Mouse (Mus musculus) heart, postnatal 10 days (tissue): Measurements from ENCODE around the gene Uba5. TPM values are rescaled to one million over a fixed set of nuclear protein-coding genes. Genes with fewer than 3 reads are reported as not detected.

Experiments
- DNase-seq, 2 experiments: peaks; one replicate each; pipeline ENCODE4 v3.0.0; 2021
- intact Hi-C: fragments of 180-260 bp; cut with DNase I; formaldehyde crosslinking; loops from one replicate; pipeline ENCODE4 v1.15.1; 2025
- total RNA-seq, 2 experiments: library from RNA; stranded (reverse); gene quantifications; 2 replicates each; pipeline ENCODE4 v1.2.3; 2021

The Uba5 gene
- total RNA-seq, 2 experiments from 2014 or later, result 22.7 to 25.3 TPM

DNA sequence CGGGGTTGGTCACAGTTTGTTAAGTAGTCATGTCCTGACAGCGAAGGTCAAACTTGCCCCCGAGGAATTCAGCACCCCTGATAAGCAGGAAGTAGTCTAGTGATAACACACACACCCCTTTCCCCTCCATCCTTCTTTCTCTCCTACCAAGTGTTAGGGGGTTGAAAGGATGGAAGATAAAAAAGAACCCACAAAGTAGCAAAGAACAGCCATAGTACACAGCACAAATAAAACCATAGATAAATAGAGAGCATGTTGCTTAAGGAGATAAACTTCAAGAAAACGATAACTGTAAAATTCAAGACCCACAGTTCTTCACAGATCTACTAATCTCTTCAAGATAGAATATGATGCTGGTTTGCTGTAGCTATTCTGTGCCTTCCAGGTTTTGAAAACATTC lies 7.3 kb upstream of the Uba5 start:
- no peak for DNase-seq
- intact Hi-C loops, result no loop called here

DNA sequence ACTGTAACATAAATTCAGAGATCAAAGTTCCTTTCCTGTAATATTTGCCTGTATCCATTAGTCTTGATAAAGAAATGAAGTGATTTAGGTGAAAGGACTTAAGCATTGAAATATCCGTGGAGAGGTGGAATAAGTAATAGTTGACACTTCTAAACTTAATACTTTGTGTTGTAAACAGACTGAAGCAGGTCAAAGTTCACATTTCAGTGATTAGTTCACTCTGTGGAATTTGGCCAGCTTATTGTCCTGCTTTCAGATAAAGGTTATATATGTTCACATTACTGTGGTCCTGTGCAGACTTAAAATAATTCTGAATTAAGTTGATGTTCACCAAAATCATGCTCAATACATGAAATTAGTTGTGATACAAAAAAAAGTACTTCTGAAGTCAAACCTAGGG lies 1.6 kb upstream of the Uba5 start:
- no peak for DNase-seq
- intact Hi-C loops, result no loop called here

DNA sequence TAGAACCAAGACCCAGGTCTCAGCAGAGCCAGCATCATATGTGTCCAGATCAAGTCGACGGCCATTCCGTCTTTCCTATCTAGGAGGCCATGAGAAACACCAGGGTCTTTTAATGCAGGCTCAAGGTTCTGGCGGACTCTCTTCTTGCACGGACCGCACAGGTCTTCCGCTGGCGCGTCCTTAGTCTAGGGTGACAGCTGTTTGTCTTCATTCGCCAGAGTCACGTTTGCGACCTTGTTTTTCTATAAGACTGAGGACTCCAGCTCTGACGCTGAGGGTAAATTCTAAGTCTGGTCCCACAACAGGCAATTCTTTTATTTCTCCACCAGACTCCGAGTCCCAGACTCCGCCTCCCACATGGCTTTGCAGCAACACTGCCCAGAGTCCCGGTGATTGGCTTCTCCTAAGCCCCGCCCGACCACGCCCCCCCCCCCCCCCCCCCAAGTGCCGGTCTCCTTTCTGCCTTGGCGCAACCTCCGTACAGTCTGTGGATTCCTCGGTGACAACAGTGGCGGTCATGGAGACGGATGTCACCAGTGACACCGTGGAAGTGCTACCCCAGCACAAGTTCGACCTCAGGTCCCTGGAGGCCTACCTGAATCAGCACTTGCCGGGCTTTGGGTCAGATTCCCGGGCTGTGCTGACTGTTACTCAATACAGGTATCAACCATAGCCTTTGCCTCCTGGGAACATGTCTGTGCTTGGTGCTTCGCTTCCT lies 469 bp upstream of the Uba5 start, which contains the start of gene Acad11:
Acad11 (plus strand) TSS at position 134 of the 718 bp plus-strand sequence.
- peak; percentile 90 to 94 for DNase-seq
- intact Hi-C loops, result loop anchor here (2.0 kb wide), 1 partner anchor 59 kb away; no protein-coding TSS in a partner anchor

DNA sequence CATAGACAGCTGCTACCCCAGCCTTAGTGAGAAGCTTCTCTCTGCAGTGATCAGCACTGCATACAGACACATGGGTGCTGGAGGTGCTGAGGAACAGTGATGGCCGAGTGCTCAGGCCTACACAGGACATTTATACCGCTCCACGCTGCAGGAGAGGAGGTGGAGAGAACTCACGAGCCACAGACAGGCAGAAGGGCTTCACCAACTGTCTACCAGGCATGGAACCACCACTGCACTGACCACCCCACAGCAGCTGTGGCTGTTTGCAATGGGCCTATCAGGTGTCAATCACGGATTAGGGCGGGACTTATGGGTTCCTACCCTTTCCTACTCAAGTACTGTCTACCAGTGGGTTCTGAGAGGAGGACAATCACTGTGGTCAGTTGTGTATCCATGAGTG lies 11.9 kb downstream of the Uba5 start:
- no peak for DNase-seq
- intact Hi-C loops, result no loop called here

DNA sequence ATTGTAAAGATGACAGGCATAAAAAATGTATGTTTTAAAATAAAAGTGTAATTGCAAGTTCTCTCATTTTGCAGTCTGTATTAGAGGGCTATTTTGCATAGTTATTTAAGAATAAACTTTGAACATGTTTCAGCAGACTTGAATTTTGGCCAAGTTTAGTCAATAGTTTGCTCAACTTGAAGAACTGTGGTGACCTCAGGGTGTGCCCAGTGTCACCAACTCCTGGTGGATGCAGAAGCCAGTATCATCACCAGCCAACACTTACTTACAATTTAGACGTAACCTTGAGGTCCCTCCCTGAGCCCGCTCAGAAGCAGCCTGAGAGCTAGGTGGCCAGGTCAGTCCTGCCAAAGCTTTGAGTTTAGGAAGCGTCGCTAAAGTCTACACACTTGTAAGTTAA lies 19.3 kb downstream of the Uba5 start:
- no peak for DNase-seq
- intact Hi-C loops, result no loop called here

DNA sequence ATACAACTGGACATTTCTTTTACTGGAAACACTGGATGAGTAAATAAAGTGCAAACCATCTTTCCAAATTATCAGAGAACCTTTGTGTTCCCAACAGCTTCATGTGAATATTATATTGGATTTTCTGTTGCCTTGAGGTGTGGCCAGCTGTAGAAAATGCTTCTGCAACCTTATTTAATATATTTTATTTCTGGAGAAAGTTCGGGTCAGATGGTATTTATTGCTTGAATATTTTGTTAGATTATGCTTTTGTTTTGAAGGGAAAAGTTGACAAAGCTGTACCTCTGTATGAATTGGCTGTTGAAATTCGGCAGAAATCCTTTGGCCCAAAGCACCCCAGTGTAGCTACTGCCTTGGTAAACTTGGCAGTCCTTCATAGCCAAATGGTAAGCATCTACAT lies 22.6 kb downstream of the Uba5 start, which contains the start of gene Gm28305:
Gm28305 (plus strand) TSS at position 301 of the 400 bp plus-strand sequence.
- intact Hi-C loops, result no loop called here
- DNase-seq, result no peak

DNA sequence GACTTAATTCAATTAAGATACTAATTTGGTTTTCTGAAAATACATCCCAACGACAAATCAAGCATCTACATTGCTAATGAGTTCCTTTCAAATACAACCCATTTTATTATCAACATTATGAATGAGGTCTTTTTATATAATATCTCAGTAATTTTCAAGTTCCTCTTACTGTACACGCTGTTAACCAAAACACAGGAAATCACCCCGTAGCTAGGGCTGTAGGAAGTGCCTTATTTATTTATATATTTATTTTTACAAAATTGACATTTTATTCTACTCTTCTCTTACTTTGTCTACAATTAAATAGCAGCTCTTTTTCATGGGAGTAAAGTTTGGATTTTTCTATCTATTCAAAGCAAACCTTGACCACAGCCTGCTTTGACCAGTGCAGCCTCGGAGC lies 23.2 kb downstream of the Uba5 start:
- DNase-seq, result no peak
- intact Hi-C loops, result no loop called here

DNA sequence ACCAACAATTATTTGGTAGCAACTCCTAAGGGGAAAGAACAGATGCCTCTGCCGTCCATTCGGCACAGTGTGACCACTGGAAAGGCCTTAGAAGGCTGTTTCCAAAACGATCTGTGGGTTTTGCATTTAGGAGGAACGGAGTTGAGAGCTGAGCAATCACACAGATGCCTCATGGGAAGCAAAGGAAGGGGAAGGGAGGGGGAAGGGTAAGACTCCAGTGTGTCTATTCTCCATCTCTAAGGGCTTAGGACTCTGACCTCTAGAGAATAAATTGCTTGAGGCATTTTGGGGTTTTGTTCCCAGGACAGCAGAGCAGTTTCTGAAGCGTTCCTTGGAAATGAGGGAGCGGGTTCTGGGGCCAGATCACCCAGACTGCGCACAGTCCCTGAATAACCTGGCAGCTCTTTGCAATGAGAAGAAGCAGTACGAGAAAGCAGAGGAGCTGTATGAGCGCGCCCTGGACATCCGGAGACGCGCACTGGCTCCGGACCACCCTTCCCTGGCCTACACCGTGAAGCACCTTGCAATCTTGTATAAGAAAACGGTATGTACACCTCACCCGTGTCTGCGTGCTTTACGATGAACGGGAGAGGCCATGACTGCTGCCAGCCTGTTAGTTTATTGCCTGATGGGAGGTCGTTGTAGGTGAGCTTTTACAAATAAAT lies 23.8 kb downstream of the Uba5 start:
- no peak for DNase-seq
- intact Hi-C loops, result no loop called here

DNA sequence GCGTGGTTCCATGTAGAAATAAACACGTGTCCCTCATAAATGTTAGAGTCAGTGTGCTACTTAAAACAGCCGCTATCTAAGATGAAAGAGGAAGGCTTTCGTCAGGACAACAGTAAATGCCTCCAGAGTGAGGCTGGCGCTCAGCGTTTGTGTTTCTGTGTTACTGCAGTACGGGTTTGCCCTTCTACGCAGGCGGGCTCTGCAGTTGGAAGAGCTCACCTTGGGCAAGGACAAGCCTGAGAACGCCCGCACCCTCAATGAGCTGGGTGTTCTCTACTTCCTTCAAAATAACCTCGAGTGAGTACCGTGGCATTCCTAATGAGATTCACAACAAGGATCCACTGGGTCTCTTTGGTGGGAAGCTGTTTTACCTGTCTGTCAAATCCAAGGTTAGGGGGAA lies 24.7 kb downstream of the Uba5 start:
- no peak for DNase-seq
- intact Hi-C loops, result no loop called here

DNA sequence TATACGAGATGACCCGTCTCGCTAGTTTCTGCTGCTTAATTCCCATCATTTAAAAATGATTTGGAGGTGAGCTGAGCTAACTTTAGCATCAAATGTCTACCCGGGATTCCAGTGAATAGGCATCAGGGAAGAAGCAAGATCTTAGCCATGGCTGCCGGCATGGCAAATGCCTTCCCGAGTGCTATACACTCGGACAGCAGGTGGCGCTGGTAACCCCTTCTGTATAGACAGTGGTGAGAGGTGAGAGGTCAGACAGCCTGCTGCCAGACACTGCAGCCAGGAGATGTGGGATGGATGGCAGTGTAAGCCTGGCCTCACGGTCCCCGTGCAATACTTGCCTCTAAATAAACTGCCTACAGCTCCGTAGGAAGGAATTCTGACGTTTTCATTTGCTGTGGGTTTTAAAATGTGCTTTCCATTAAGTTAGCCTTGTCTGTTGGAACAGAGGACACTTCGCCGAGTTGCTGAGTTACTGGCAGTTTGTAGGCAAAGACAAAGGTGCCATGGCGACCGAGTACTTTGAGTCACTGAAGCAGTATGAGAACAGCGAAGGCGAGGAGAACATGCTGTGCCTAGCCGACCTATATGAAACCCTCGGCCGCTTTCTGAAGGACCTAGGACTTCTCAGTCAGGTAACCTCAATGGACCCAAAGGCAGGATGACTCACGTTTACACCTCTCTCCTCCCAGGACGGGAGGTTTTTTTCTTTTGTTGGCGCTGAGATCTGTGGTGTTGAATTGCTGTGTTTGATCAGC lies 27.5 kb downstream of the Uba5 start:
- DNase-seq, result peak; percentile 67 to 82
- intact Hi-C loops, result no loop called here

DNA sequence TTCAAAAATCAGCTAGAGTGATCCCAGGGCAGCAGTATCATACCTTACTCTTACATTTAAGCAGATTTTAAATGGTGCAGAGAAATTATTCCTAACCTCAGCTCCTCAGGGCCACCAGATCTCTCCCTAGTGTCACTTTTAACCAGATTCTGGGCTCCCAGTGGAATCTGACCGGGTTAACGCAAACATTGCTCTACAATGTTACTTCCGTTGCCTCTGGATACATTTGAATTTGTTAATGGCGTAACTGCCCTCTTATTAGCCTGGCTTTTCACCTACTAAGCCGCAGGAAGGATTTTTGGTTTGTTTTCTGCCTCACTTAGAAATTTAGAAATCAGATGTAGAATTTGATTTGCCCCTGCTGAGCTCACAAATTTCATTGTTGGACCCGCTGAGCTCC lies 28.2 kb downstream of the Uba5 start:
- DNase-seq, result no peak
- intact Hi-C loops, result no loop called here

DNA sequence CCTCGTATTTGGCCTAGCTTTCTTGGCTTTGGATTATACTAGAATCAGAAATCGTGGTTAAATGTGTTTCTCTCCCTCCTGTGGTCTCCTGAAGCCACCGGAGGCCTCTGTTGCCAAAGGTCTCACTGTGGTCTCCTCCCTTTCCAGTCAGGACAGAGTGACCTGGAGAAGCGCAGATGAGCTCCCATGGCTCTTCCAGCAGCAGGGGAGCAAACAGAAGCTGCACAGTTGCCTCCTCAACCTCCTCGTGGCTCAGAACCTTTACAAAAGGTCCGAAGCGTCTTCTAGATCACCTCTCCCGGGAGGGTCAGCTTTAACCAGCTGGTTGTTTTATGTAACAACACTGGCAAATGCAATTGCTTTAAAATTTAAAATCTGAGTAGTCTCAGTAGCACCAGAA lies 28.7 kb downstream of the Uba5 start:
- DNase-seq, result no peak
- intact Hi-C loops, result no loop called here

DNA sequence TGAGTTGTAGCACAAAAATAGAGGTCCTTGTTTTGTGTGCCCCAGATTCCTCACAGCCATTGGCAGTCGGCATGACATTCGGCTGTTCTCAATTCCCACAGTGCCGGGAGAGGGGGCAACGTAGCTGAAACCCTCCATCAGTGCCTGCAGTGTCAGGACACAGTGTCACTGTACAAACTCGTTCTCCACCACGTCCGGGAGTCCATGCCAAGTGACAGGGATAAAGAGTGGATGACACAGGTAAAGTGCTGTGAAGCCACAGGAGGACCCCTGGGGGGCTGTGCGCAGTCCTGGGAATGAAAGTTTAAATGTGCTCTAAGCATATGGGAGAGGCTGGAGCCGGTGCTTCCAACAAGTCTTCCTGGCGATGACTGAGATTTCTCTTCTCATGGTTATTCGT lies 33.1 kb downstream of the Uba5 start:
- intact Hi-C loops, result no loop called here
- DNase-seq, result no peak

DNA sequence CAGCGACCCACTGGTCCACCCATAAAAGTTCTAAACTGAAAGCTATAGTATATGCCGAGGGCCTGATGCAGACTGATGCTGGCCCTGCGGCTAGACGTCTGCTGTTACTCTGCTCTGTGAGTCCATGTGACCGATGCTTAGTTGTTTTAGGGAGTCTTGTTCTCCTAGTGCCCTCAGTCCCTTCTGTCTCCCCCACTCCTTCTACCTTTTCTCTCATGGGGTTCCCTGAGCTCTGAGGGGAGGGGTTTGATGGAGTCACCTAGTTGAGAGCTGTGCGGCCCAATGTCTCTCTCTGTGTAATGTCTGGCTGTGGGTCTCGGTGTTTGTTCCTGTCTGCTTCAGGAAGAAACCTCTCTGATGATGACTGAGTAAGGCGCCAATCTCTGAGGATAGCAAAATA lies 35.7 kb downstream of the Uba5 start:
- intact Hi-C loops, result no loop called here
- no peak for DNase-seq

DNA sequence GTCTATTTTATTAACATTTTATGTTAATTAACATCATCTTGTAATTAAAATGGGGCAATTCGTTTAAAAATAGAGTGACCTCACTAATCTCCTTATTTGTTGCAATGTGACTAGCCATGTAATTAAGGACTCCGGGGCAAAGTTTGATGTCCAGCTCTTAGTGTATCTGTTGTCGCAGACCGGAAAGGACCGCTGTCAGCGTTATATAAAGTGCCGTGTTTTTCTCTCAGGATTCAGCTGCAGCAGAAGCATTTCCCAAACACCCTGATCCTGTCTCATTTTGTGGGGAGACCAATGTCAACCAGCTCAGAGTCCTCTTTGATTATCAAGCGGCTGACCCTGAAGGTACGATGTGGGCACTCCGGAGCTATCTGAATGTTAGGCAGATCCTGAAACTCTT lies 41.9 kb downstream of the Uba5 start:
- intact Hi-C loops, result no loop called here
- no peak for DNase-seq

DNA sequence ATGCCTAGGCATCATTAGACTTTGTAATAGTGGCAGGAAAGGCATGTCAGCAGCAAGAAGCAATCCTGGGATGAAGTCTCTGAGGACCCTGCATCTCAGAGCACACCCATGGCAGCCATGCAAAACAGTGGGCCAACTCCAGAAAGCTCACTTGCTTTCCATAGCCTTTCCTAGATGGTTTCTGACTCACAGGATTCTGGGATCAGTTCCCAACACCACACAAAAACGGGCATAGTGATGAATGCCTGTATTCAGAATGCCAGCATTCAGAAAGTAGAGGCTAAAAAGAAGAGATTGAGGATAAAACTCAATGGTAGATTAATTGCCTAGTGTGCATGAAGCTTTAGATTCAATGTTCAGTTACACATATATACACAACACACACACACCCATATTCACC lies 48.4 kb downstream of the Uba5 start:
- no peak for DNase-seq
- intact Hi-C loops, result no loop called here

DNA sequence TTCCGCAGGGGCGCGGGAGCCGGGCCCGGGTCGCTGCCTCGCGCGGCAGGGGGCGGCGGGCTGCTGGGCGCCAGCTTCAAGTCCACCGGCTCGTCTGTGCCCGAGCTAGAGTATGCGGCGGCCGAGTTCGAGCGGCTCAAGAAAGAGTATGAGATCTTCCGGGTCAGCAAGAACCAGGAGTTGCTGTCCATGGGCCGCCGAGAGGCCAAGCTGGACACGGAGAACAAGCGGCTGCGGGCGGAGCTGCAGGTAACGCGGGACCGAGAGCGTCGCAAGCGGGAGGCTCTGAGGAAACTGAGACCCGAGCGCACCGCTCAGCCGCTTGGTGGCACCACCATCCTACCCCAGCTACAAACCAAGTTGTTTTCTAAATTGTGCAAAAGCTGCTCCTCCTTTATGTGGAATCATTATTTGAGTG lies 60.0 kb downstream of the Uba5 start:
- DNase-seq, result no peak
- intact Hi-C loops, result no loop called here

DNA sequence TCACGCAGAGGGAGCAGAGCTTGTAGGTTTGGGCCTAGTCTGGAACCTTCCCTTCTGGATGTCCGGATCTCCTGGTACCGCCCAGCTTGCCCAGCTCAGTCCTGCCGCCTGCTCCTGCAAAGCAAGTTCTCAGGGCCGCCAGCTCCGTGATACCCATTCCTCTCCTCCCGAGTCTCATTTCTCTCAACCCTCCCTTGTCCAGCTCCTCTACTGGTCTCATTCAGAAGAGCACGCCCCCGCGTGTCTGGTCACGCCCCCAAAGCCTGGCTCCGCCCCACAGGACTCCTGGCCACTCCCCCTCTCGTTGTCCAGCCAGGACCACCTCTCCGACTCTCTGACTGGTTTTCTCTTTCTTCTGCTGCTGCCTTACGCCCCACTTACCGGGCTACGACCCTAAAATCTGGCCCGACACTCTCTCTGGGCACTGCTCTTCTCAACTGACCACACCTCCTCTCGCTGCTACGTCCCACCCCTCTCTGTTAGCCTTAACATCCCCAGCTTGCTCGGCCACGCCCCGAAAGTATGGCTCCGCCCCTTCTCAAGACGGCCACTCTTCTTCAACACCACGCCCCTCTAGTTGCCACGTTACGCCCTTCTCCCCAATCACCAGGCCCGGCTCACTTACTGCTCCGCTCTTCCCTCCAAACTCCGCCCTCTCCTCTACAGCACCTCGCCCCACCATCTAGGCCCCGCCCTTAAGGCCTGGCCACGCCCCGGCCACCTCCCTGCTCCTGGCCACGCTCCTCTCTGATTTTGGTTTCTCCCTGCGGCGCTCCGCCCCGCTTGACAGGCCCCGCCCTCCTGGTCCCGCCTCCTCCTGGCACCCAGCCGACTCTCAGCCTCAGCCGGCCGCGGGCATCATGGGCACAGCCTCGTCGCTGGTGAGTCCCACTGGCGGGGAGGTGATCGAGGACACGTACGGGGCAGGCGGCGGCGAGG lies 60.7 kb downstream of the Uba5 start, which contains the start of gene Nphp3:
Nphp3 (plus strand) TSS at position 624 of the 939 bp plus-strand sequence.
- intact Hi-C loops, result no loop called here
- DNase-seq, result peak; percentile 99

DNA sequence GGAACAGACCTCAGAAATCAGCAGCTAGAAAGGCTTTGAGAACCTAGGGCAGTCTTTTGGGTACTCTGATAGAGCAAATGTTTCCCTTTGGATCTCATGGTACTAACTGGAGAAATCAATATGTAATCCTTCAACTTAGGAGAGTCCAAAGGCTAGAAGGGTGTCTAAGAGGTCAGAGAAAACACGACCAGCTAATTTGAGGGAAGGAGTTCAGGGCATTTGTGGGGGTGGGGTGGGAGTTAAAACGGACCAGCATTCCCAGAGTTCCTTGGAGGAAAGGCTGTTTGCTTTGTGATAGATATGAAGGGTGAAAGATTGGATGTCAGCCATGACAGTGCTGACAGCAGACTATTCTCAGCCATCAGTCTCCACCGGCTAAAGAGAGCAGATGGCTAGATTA lies 62.3 kb downstream of the Uba5 start:
- intact Hi-C loops, result no loop called here
- DNase-seq, result no peak
